Mouse (Mus musculus) CD8-positive naive resting alpha-beta T cell, adult 57 days (primary cell): Measurements from ENCODE around the gene Rps7. TPM values are rescaled to one million over a fixed set of nuclear protein-coding genes. Genes with fewer than 3 reads are reported as not detected.

Experiments
- total RNA-seq: library from RNA; stranded (reverse); gene quantifications from one replicate; pipeline ENCODE4 v1.2.4, GENCODE M21; 2023

Gene Rps7
- 1,556 TPM for total RNA-seq

GRCm38 (mm10) chr12:28635535-28636476 is at the start of gene Rps7:
Gene Rps7, minus strand, starts transcription at chr12:28635953.

DNA sequence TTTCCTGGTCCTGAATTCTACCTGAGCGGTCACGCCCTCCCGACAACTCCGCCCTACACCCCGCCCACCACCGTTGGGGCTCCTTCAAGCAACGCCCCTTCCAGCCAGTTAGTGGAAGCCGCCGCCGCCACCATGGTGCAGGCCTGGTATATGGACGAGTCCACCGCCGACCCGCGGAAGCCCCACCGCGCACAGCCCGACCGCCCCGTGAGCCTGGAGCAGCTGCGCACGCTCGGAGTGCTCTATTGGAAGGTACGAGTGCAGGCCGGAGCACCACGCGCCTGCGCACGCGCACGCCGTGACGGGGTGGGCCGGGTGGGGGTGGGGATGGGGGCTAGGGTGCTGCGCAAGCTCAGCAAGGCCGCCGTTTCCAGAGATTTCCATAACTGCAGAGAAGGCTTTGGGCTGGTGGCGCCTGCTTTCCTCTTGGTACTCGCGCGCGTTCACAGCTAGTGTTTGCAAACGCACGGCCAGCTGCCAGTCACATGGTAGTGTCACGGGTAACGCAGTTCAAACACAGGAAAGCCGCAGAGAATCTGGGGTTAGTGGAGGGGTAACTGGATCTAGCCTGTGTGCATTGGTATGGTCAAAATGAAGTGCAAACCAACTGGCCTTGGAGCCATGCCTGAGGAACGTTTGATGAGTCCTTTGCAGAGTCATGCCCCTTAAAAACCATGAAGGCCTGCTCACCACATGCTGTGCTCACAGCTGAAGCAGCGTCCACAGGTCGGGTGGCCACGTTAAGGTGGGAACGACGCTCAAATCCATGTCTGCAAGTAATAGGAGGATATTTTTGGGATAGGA is 39.6 kb upstream of the Rps7 start, which contains the start of gene Adi1:
Gene Adi1 (plus strand): TSS at position 111 of the 804 bp plus-strand sequence.

DNA sequence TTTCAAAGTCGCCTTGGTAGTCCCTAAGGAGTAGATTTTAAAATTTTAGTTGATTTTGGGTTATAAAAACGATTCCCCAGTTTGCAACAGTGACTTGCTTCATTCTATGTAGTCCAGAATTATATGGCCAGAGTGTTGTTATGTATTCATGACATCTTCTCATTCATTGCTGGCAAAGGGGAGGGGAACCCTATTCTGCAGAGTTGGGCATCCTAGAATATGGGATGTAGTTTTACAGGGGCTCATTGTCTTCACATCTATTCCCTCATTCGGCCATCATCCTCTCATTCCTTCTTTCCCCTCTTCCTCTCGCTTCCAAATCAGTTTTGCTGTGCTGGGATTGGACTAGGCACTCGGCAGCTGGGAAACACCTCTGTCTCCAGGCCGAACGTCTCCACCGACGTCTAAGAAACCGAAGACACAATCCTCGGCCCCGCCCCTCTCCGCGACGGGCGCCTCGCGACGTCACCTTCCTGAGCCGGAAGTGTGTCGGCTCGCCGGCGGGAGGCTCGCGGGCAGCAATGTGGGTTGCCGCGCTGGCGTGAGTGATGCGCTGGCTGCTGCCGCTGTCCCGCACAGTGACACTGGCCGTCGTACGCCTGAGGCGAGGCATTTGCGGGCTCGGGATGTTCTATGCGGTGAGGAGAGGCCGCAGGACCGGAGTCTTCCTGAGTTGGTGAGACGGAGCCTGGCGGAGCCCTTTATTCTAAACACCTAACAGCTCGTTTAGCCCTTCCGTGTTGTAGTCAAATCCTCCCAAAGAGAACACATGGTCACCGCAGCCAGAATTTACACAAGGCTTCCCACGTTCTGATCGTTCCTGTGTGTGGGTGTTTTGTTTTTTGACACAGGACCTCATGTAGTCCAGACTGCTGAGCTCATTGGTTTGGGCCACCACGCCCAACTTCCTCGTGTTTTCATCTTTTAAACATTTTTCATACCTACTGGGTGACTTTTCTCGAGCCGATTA is 13.7 kb upstream of the Rps7 start, which contains the start of gene Rnaseh1:
Gene Rnaseh1 (plus strand): TSS at position 462 of the 970 bp plus-strand sequence.

DNA sequence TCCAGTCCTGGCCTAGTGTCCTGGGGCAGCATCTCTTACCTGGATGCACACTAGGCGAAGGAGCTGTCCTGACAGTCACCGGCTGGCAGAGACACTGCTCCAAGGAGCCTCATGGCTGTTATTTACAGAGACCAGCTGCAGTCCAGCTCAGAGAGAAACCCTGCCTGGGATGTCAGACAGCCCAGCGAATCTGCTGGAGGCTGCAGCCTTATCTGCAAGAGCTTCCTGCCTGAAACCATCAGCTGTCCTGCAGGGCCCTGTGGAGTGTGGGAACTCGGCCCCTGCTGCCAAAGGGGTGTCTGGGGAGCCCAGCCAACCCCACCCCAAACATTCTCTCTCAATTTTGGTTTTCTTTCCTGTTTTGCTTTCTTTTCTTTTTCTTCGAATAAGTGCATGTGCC is 12.6 kb downstream of the Rps7 start, which contains the start of gene Colec11:
Gene Colec11 (minus strand): TSS at position 183 of the 400 bp plus-strand sequence.

DNA sequence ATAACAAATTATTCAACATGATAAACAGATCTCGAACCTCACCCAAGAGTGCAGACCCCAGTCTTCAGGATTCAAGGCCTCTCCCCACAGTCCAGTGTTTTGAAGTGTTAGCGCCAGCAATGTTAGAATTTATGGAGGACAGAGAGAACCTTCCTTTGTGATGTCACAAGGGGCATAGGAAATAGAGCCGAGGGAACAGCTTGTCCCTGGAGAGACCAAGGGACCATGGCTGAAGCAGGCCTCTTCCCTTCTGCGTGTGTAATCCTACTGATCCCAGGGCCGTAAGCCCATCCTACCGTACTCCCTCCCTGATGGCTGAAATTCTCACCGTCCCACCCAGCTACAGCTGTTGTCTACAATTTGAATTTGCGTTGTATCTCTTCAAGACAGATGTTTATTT is 53.3 kb downstream of the Rps7 start, which contains the start of gene Allc:
Gene Allc (minus strand): TSS at position 101 of the 400 bp plus-strand sequence.

Other genes with a start within 250 kb of the Rps7 start
- not detected for gene Dcdc2c, start 83.6 kb downstream of the Rps7 start, total RNA-seq
- gene Allc, start 53.4 kb downstream of the Rps7 start, total RNA-seq: not detected
- not detected for gene Colec11, start 12.6 kb downstream of the Rps7 start, total RNA-seq
- gene Rnaseh1, start 13.6 kb upstream of the Rps7 start, total RNA-seq: 28.6 TPM
- 44.7 TPM for gene Adi1, start 39.3 kb upstream of the Rps7 start, total RNA-seq
- gene Trappc12, start 114.5 kb upstream of the Rps7 start, total RNA-seq: 74.2 TPM
- gene Eipr1, start 115.8 kb upstream of the Rps7 start, total RNA-seq: 60.5 TPM